Mouse (Mus musculus): ENCODE measurements around the gene 1700037H04Rik. TPM values are rescaled to one million over a fixed set of nuclear protein-coding genes. Genes with fewer than 3 reads are reported as not detected.
"Not testable (repeated sequence)": the region's sequence is repeated elsewhere in the genome, so short reads cannot be mapped to it uniquely, and the experiment has no call there.

Gene 1700037H04Rik
- total RNA-seq, 2 experiments from 2014 or later: 82.0 to 96.4 TPM

GRCm38 (mm10) chr2:131127161-131127730, 32.6 kb downstream of the 1700037H04Rik start, which contains the start of gene Hspa12b:
Hspa12b (plus strand) TSS chr2:131127280.
- peak; percentile 73 for DNase-seq

GRCm38 (mm10) chr2:131125964-131126815, 33.7 kb downstream of the 1700037H04Rik start:
- DNase-seq: no peak

DNA sequence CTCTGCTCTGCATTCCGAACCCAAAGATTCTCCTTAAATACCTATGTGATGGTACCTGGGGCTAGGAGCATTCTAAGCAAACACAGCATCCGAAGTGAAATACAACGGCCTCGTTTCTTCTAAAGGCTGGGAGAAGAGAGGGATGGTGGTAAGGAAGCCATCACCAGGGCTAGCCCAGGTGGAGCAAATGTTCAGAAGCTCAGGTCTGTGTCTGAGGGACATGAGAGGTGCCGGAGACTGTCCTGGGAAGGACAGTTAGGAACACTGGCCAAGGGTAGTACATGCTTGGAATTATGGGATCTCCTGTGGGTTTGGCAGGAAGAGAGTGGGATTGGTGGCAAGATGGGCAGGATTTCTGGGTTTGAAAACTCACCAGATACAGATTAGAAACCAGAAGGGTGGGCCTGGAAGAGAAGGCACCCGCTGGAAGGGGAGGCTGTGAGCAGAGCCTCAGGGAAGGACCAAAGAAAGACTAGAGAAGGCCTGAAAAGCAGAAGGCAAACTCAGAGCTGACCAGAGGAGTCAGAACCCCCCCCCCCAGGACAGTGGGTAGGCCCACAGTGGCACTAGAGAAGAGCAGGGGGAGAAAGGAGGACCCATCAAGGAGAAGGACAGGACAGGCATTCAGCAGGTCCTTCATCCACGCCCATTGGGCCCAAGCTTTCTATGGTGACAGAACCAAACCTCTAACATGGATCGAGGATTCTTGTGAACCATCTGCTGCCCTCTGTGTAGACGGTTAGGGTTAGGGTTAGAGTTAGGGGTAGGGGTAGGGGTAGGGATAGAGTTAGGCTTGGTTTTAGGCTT, 34.5 kb downstream of the 1700037H04Rik start:
- DNase-seq: no peak

DNA sequence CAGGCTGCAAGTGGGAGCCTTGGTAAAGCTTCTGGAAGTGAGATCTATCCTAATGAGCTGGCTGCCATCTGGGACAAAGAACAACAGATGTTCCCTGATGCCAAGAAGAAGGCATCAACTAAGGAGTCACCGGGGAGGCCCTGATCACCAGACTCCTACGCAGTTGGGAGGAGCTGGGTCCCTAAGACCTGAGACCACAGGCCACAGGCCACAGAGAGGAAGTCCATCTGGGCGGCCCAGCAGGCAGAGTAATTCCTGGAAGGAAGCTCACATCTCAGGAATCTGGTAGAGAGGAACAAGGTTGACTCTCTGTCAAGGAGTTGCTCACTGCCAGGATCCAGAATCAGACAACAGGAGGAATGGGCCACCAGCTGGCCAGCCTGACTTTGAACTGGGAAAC, 35.7 kb downstream of the 1700037H04Rik start:
- DNase-seq: no peak

GRCm38 (mm10) chr2:131118968-131119574, 40.8 kb downstream of the 1700037H04Rik start:
- DNase-seq: no peak

DNA sequence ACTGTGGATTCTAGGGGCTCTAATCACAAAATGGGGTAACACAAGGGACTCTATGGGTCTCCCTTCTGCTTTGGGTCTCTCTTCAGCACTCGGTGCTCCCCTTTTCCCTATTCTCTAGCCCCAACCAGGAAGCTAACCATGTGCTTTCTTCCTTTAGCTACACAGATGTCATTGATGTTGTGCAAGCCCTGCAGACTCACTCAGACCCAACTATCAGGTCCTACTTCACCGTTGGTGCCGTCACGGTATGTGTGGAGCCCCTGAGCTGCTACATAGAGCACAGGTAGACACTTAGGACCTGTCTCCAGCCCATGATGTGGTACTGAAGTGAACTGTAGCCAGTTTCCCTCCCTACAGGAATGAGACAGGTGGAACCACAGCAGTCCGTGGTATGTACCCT, 53.9 kb downstream of the 1700037H04Rik start:
- DNase-seq: no peak

DNA sequence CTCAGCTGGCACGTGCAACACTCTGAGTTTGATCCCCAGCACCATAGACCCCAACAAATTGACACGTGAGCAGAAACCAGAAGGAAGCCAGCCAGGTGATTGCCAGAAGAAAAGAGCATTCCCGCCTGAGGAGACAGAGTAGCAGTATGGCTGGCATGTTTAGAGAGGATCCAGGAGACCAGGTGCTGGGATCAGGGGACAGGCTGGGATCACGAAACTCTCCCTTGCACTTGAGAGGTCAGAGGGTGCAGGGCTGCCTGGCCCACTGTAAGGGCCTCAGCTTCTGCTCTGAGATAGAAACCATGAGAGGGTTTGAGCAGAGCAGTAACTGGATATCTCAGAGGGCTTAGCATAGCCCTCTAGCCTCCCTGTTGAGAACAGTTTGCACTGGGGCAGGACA, 54.8 kb downstream of the 1700037H04Rik start:
- DNase-seq: not testable (repeated sequence)

DNA sequence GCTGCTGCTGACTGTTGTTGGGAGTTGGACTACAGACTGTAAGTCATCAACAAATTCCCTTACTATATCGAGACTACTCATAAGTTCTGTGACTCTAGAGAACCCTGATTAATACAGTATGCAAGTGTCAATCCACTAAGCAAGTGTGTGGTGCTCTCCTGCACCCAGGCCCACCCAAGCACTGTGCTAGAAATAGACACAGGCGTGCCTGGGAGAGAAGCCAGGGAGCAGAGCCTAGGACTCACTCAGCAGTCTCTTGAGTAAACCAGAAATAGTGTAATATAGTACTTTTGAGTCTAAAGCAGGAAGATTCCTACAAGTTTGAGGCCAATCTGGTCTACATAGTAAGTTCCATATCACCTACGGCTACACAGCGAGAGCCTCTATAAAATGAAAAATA, 55.9 kb downstream of the 1700037H04Rik start:
- no peak for DNase-seq

- DNase-seq: no peak
Measured at GRCm38 (mm10) chr2:131101530-131101929, 58.4 kb downstream of the 1700037H04Rik start.

GRCm38 (mm10) chr2:131097087-131097486, 62.8 kb downstream of the 1700037H04Rik start:
- no peak for DNase-seq

Other genes starting within 250 kb of the 1700037H04Rik start
- gene Gfra4, start 117.0 kb downstream of the 1700037H04Rik start, total RNA-seq (2021): 10 to 100 TPM in 1 of 2 experiments, 1 to 10 TPM in 1; 8.5 to 15.1 TPM
- 1 to 10 TPM; 2.4 to 3.9 TPM for gene Adam33, start 96.3 kb downstream of the 1700037H04Rik start, total RNA-seq (2021)
- gene Siglec1, start 73.3 kb downstream of the 1700037H04Rik start, total RNA-seq (2021): 1 to 10 TPM; 3.8 to 3.9 TPM
- 10 to 100 TPM; 23.5 to 27.5 TPM for gene Hspa12b, start 32.8 kb downstream of the 1700037H04Rik start, total RNA-seq (2021)
- gene Gm11037, start 26.6 kb downstream of the 1700037H04Rik start, total RNA-seq (2021): not detected
- 10 to 100 TPM; 76.2 to 86.6 TPM for gene Cenpb, start 20.0 kb upstream of the 1700037H04Rik start, total RNA-seq (2021)
- gene Cdc25b, start 26.9 kb upstream of the 1700037H04Rik start, total RNA-seq (2021): 10 to 100 TPM; 13.6 to 22.4 TPM
- gene Spef1, start 27.2 kb upstream of the 1700037H04Rik start, total RNA-seq (2021): 10 to 100 TPM in 1 of 2 experiments, 1 to 10 TPM in 1; 7.4 to 10.5 TPM
- 10 to 100 TPM; 16.9 to 25.8 TPM for gene Ap5s1, start 47.0 kb upstream of the 1700037H04Rik start, total RNA-seq (2021)
- 10 to 100 TPM; 36.2 to 46.4 TPM for gene Mavs, start 74.0 kb upstream of the 1700037H04Rik start, total RNA-seq (2021)
- gene Pank2, start 102.4 kb upstream of the 1700037H04Rik start, total RNA-seq (2021): 10 to 100 TPM; 52.7 to 57.7 TPM
- 1 to 10 TPM; 9.3 to 10.0 TPM for gene Rnf24, start 192.8 kb upstream of the 1700037H04Rik start, total RNA-seq (2021)